Mouse (Mus musculus): ENCODE data around the gene Tns3.
A peak's percentile ranks its signal among the peaks of the same experiment; 100 is the strongest.
"Not testable (repeated sequence)": the region's sequence is repeated elsewhere in the genome, so short reads cannot be mapped to it uniquely, and the experiment has no call there.

Gene Tns3

GRCm38 (mm10) chr11:8569232-8570028 lies 94.9 kb downstream of the Tns3 start:
- DNase-seq = no peak

GRCm38 (mm10) chr11:8568829-8569228 lies 95.5 kb downstream of the Tns3 start:
- no peak for DNase-seq

DNA sequence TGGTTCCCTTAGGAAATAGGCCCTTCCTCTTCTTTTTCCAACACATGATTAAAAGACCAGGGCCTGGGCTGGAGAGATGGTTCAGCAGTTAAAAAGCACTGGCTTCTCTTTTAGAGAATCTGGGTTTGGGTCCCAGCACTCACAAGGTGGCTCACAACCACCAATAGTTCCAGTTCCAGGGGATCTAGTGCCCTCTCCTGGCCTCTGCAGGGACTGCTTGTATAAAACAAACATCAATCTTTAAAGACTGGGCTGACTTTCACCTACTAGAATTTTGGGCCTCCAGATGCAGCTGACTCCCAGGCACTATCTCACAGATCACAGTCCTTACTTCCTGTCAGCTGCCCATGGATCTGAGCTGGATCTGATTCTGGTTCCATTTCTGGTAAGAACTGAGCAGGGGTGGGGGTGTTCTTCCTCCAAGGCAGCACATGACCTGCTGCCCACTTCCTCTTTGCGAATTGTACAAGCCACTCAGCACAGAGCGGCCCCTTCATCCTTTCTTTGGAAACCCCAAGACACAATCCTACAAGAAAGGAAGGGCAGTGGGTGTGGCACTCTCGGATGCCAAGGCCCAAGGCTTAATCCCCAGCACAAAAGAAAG lies 98.0 kb downstream of the Tns3 start:
- DNase-seq = peak; percentile 46

- DNase-seq = peak; percentile 38
Measured at GRCm38 (mm10) chr11:8558761-8559282, 105.5 kb downstream of the Tns3 start.

GRCm38 (mm10) chr11:8558258-8558657 lies 106.1 kb downstream of the Tns3 start:
- peak; percentile 30 for DNase-seq

- peak; percentile 67 for DNase-seq
Measured at GRCm38 (mm10) chr11:8557006-8557405, 107.3 kb downstream of the Tns3 start.

GRCm38 (mm10) chr11:8551710-8552109 lies 112.6 kb downstream of the Tns3 start:
- DNase-seq = no peak

GRCm38 (mm10) chr11:8547661-8548060 lies 116.7 kb downstream of the Tns3 start:
- no peak for DNase-seq

DNA sequence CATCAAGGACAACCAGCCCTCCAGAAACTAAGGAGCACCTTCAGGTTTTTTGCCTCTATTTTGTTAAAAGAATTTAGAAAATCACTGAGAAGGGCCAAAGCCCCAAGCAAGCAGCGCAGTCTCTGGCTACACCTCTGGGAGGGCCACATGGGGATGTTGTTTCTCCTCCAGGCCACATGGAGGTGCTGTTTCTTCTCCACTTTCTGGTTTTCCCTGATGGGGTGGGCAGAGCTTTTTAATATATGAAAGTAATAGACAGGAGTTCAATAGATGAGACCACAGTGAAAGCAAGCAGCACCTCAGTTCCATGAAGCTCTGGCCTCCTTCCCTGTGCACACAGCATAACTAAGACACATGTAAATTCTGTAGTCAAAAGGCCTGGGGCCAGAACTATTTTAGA lies 118.5 kb downstream of the Tns3 start:
- DNase-seq = peak; percentile 54

DNA sequence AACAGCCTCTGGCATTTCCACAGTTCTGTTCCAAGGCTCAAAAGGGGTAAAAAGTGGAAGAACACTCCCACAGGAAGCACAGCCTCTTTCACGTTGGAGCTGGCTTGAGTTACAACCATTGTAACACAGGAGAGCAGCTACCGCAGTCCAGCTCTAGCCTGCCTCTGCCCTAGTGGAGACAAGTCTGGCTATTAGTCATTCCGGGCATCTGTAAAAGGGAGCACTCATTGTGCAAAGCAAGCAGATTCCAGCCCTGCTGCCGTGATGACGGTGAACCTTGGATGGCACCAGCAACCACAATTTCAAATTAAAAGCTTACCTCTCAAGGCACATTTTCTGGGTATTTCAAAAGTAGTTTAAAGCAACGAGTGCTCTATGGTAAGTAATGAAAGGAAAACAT lies 120.0 kb downstream of the Tns3 start:
- no peak for DNase-seq

DNA sequence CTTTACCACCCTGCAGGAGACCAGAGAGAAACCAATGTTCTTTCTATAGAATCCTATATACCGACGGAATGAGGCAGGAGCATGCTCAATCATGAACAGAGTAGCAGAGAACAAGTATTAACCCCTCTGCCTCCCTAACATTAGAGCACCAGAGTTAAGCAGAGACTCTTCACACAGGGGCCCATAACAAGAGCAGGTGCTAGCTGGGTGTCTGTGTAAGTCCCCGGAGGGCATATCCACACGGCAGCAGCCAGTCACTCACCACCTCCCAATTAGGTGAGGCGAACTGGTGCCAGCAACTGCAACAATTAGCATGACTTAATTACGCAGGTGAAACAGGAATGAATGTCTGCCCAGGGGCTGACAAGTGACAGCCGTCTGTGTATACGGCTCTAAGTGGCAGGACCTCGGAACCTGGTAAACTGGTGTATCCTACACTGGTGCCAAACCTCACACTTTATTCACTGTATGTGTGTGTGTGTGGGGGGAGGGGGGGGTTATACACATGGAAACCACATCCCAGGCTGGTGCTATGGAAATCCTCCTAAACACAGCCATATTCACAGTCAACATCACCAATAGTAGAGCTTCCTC lies 123.0 kb downstream of the Tns3 start:
- no peak for DNase-seq

GRCm38 (mm10) chr11:8539593-8540265 lies 124.6 kb downstream of the Tns3 start:
- DNase-seq = no peak

DNA sequence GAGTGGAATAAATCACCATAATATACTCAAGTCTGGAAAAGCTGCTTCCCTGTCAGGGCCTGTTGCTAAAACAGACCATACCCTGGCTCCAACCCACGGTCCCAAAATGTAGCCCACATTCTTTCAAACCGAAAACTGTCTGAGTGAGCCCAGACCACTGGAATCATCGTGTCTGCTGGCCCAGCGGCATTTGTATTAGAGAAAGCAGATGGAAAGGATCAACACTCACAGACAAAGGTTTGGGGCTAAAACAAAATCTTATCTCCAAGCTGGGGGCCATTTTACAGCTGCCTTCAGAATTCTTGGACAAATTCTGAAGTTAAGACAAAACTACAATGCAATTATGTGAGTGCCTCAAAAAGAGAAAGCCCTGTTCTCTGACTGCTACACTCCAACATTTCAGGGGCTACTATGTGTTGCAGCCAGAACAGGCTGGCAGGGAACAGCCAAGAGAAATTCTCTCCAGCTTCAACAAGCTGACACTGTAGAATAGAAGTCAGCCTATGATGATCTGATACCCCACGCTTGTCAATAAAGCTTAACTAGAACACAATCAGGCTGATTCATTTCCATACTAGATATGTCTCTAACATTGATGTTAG lies 127.2 kb downstream of the Tns3 start:
- no peak for DNase-seq

DNA sequence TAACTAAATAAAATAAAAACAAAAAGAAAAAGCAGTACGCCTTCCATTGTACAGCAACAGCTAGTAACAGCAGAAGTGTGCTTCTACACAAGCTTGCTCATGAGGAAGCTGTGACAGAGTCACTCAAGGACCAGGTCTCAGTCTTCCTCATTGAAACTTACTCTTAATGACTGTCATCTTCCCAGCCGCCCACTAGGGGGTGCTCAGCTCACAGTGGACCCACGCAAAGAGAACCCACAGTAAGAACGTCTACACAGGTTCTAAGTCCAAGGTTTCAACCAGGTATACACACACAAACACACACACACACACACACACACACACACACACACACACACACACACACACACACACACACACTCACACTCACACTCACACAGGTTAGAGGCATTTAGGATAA lies 129.4 kb downstream of the Tns3 start:
- DNase-seq = peak; percentile 85

DNA sequence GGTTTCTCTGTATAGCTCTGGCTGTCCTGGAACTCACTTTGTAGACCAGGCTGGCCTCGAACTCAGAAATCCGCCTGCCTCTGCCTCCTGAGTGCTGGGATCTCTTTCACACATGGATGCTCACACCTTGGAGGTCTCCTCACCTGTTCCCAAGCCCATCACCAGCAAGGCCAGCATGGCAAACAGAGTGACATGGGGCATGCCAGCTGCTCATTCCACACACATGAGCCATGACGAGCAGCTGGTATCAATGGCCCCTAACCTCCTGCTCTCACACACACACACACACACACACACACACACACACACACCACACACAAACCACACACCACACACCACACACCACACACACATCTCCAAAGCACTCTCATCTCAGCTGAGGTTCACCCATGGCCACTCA lies 131.6 kb downstream of the Tns3 start:
- not testable (repeated sequence) for DNase-seq

DNA sequence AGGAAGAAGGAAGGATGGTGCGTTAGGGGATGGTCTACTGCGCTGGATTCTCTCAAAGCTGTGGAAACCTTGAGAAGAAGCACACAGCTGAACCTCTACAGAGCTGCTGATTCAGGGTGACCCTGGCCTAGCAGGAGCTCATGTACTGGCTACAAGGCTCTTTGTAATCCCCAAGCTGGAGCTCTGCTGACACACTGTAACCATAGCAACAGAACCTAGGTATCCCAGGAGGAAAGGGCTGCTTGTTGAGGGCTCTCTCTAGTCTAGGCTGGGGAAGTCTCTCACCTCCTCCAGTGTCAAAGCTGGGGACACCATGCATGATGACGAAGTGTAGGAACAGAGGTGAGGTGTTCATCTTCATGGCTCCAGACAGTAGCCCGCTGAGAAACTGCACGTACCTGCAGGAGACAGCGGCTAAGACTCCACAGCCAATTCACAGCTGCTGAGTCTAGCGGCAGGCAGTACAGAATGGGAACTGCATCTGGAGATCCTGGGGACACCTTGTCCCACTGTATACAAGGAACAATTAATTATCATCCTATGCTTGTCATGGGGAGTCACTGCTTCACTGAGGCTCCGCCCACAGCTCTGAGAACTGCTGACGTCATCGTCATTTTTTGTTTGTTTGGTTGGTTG lies 132.1 kb downstream of the Tns3 start:
- DNase-seq = no peak

DNA sequence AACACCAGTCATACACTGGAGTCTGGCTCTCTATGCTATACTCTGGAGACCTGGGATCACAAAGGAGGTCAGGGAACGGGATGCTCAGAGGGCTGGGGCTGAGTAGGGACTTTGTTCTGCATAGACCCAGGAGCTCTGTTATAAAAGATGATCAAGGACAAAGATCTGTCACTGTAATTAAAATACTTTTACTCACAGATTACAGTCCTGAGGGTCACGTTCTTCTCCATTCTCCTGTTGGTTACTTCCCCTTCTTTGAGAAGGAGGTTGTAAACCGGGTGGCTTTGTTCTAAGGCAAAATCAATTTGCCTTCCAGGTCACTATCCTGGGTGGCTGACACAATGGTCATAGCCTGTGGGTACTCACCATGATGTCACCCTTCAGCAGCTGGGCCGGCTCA lies 133.8 kb downstream of the Tns3 start:
- no peak for DNase-seq

DNA sequence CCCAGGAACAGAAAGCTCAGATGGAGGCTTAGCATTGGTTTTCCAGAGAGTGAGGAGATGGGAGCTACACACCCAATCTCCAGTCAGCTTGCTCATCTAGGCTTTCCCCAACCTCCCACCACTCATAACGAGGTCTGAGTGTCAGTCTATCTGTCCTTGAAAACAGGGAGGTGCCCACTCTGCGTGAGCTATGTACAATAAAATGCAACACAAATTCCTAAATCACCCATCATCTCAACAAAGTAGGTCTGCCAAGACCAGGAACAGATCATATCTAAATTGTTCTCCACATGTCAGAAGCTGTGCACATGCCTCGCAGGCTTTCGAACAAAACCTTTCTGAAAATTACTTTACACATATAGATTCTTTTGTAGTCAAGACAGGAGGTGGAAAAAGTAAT lies 134.3 kb downstream of the Tns3 start:
- DNase-seq = no peak

GRCm38 (mm10) chr11:8525463-8526145 lies 138.7 kb downstream of the Tns3 start:
- no peak for DNase-seq

DNA sequence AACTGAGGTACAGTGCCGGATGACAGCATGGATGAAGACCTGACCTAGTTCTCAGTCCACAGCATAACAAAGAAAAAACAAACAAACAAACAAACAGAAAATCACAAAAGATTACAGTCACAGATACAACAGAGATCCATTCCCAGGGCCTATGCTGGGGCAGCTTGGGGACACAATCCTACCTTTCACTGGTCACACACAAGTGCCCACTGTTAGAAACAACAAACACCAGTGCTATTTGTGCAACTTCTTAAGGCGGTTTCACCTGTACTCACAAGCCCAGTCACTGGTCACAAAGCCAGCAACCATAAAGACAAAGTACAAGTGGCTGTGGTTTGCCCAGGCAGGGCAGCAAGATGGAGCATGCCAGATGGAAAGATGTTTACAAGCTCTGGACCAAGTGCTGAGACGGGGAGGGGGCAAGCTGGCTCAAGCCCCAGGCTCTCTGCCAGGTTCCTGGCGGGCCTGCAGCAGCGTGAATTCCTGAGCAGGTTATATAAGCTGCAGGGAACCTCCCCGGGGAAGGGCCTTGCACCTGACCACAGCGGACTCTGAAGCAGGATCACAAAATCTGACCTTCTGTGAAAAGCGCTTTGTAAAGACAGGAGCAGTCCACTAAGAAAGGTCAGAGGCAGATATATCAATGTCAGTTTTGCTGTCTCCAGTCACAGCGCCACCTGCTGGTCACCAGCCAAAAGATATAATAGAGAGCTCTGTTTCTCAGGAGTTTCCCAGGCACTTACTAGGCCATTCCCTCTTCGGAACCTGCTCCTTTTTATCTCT lies 140.8 kb downstream of the Tns3 start:
- DNase-seq = peak; percentile 83

Data from thymus, postnatal 4 days (tissue).